Mouse (Mus musculus): ENCODE data around the gene Ccni. TPM values are rescaled to one million over a fixed set of nuclear protein-coding genes. Genes with fewer than 3 reads are reported as not detected.

The Ccni gene
- total and polyA plus RNA-seq, 3 experiments = 33.4 to 199 (median 83.2) TPM

- TF ChIP-seq CTCF (IDR thresholded peaks at IDR 0.05 in 2 of 3, conservative IDR thresholded peaks at IDR 0.05 in 1 of 3; ENCODE audit: control insufficient read depth in 1 of 3, insufficient read depth in 1 of 3, low read depth in 2 of 3, low read length in 3 of 3, poor library complexity in 1 of 3, severe bottlenecking in 1 of 3) (peak; percentile 20 to 58 (median 45); a peak in 5 of 6 replicates), BHLHE40 (IDR thresholded peaks at IDR 0.05; ENCODE audit: borderline replicate concordance, low read depth, low read length) (no peak), ZMIZ1 (IDR thresholded peaks at IDR 0.05; ENCODE audit: low read depth, low read length) (no peak), GATA1 (IDR thresholded peaks at IDR 0.05; ENCODE audit: low read depth, low read length) (no peak)
These were observed 42.8 kb downstream of the Ccni start (continued) for GRCm38 (mm10) chr5:93163541-93163940.

DNA sequence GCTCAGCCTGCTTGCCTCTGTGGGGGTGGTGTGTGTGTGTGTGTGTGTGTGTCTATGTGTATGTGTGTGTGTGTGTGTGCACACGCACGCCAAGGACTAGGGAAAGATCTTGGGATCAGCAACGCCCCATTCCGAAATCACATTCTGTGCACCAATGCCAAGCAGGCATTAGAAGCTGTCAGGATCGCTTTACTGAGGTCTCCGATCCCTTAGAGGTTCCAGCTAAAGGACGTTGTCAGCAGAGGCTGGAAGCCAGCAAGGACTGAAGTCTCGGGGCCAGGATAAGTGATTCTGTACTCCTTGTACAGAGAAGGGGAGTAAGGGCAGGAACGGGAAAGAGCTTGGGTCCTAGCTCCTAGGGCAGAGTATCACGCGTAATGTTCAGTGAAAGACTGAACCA is 51.9 kb downstream of the Ccni start:
- Histone ChIP-seq H3K36me3 (ENCODE audit: control insufficient read depth in 1 of 2, insufficient read depth in 2 of 2, low read length in 2 of 2) (peaks cover 9% of the 10 kb centered on the region in 2 experiments), H3K27ac (ENCODE audit: control insufficient read depth, low read depth, low read length) (no peak overlapping the region), H3K4me3 (ENCODE audit: control insufficient read depth in 1 of 2, insufficient read depth in 1 of 2, low read depth in 2 of 2, low read length in 2 of 2) (no peak overlapping the region), H3K27me3 (ENCODE audit: control insufficient read depth in 1 of 2, insufficient read depth in 2 of 2, low read length in 2 of 2) (no peaks in the 10 kb centered on the region), H3K4me1 (ENCODE audit: control insufficient read depth in 1 of 2, insufficient read depth in 2 of 2, low read length in 2 of 2) (peaks cover 8 to 12% of the 10 kb centered on the region in 2 experiments), H3K9ac (ENCODE audit: control insufficient read depth, low read depth, low read length, poor library complexity, severe bottlenecking) (no peak overlapping the region), H3K79me2 (ENCODE audit: control insufficient read depth, insufficient read depth, low read length, poor library complexity) (no peaks in the 10 kb centered on the region), H3K9me3 (replicated peaks; ENCODE audit: insufficient read depth, low read length) (no peaks in the 10 kb centered on the region)
- TF ChIP-seq JUND (IDR thresholded peaks at IDR 0.05; ENCODE audit: low read depth, low read length) (no peak), UBTF (IDR thresholded peaks at IDR 0.05; ENCODE audit: borderline replicate concordance, insufficient read depth, low read depth, low read length) (no peak), ZC3H11A (IDR thresholded peaks at IDR 0.05; ENCODE audit: low read depth, low read length) (no peak), RCOR1 (IDR thresholded peaks at IDR 0.05; ENCODE audit: low read depth, low read length) (no peak), EP300 (IDR thresholded peaks at IDR 0.05; ENCODE audit: low read depth in 1 of 2, low read length in 2 of 2) (no peak), KAT2A (conservative IDR thresholded peaks at IDR 0.05; ENCODE audit: low read depth, low read length) (no peak), CHD1 (IDR thresholded peaks at IDR 0.05; ENCODE audit: low read depth, low read length) (no peak), NELFE (IDR thresholded peaks at IDR 0.05; ENCODE audit: low read depth, low read length) (no peak), GATA1 (IDR thresholded peaks at IDR 0.05; ENCODE audit: low read depth, low read length) (no peak), POLR2AphosphoS2 (IDR thresholded peaks at IDR 0.05; ENCODE audit: low read length) (no peak), MEF2A (IDR thresholded peaks at IDR 0.05; ENCODE audit: extremely low read depth, insufficient replicate concordance, low read depth, low read length, poor library complexity, severe bottlenecking) (no peak), USF2 (IDR thresholded peaks at IDR 0.05; ENCODE audit: borderline replicate concordance in 1 of 2, insufficient read depth in 1 of 2, low read depth in 1 of 2, low read length in 2 of 2) (no peak), ZMIZ1 (IDR thresholded peaks at IDR 0.05; ENCODE audit: low read depth, low read length) (no peak), MYB (IDR thresholded peaks at IDR 0.05; ENCODE audit: low read depth, low read length) (no peak), TCF12 (IDR thresholded peaks at IDR 0.05; ENCODE audit: low read depth, low read length) (no peak), ZNF384 (IDR thresholded peaks at IDR 0.05; ENCODE audit: low read depth, low read length) (no peak), TBP (IDR thresholded peaks at IDR 0.05; ENCODE audit: low read depth, low read length) (no peak), GABPA (IDR thresholded peaks at IDR 0.05; ENCODE audit: low read depth, low read length) (no peak), ELF1 (IDR thresholded peaks at IDR 0.05; ENCODE audit: low read depth, low read length) (no peak)
- no peak for DNase-seq (ENCODE audit: low read depth, low spot score)
